Mouse (Mus musculus): ENCODE measurements around the gene Serpina1e.
"Not testable (repeated sequence)": the region's sequence is repeated elsewhere in the genome, so short reads cannot be mapped to it uniquely, and the experiment has no call there.

Gene Serpina1e

GRCm38 (mm10) chr12:103962860-103963259 lies 4.1 kb upstream of the Serpina1e start:
- no peak for ATAC-seq (ENCODE audit: low TSS enrichment)

GRCm38 (mm10) chr12:103962337-103962736 lies 3.6 kb upstream of the Serpina1e start:
- no peak for ATAC-seq (ENCODE audit: low TSS enrichment)

- ATAC-seq (ENCODE audit: low TSS enrichment): no peak
These were observed 2.9 kb upstream of the Serpina1e start for GRCm38 (mm10) chr12:103961716-103962115.

DNA sequence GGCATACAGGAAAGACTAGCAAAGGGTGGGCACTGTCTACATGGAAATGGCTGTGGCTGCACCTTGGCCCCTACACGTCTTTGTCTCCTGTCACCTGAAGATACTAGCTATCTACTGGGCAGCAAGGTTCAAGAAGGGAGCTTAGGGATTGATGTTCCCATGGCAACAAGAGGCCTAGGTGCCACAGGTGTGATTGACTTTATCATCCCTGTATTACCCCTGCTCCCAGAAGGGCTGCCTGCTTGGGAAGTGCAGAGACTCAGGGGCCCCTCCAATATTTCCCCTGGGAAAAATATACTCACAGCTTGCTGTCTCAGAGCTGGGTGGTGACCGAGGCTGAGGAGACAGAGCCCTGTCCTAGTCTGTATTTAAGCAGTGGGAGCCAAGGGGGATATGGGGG lies 2.2 kb downstream of the Serpina1e start:
- ATAC-seq (ENCODE audit: low TSS enrichment): not testable (repeated sequence)

GRCm38 (mm10) chr12:103952972-103953371 lies 5.8 kb downstream of the Serpina1e start:
- ATAC-seq (ENCODE audit: low TSS enrichment): not testable (repeated sequence)

GRCm38 (mm10) chr12:103946243-103946642 lies 12.5 kb downstream of the Serpina1e start:
- ATAC-seq (ENCODE audit: low TSS enrichment): no peak

- ATAC-seq (ENCODE audit: low TSS enrichment): not testable (repeated sequence)
These were observed 49.6 kb downstream of the Serpina1e start for GRCm38 (mm10) chr12:103909181-103909580.

DNA sequence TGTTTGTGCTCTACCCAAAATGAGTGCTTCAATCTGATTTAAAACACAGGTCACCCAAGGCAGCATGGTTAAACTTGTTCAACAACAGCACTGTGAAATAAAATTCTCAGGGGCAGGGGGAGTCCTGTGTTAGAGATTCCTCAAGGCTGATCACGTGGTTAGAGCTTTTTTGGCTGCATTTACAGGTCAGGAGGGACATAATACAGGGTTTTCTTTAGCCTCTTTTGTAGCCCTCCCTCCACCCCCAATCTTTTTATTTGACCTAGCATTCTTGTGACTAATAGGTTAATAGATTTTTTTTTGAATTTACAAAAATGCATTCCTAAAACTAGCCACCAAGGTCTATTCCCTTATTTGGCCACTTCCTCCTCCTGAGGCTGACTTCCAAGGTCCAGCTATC lies 51.0 kb downstream of the Serpina1e start:
- not testable (repeated sequence) for ATAC-seq (ENCODE audit: low TSS enrichment)

DNA sequence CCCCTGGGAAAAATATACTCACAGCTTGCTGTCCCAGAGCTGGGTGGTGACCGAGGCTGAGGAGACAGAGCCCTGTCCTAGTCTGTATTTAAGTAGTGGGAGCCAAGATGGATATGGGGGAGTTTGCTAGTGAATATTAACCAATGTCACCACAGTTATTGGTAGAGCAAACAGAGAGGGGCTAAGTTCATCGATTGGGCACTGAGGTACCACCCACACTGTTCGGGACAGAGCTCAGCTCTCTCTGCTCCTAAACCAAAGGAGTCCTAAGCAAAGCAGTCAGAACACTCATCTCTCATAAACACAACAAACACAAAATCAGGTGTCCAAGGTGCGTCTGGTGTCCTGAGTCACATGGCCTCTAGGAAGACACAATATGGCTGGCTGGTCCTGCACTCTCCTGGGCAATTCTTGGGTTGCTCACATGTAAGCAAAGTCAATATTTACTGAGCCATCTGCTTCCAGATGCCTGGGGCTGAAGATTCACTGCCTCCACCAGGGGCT lies 53.9 kb downstream of the Serpina1e start, which contains the start of gene Serpina1c:
Serpina1c (minus strand) TSS at position 51 of the 504 bp plus-strand sequence.
- not testable (repeated sequence) for ATAC-seq (ENCODE audit: low TSS enrichment)

- ATAC-seq (ENCODE audit: low TSS enrichment): not testable (repeated sequence)
These were observed 56.8 kb downstream of the Serpina1e start for GRCm38 (mm10) chr12:103901929-103902328.

Data from frontal cortex, adult (tissue).